ENCODE assay signal across 8 mouse cellular contexts in the genomic region with DNA sequence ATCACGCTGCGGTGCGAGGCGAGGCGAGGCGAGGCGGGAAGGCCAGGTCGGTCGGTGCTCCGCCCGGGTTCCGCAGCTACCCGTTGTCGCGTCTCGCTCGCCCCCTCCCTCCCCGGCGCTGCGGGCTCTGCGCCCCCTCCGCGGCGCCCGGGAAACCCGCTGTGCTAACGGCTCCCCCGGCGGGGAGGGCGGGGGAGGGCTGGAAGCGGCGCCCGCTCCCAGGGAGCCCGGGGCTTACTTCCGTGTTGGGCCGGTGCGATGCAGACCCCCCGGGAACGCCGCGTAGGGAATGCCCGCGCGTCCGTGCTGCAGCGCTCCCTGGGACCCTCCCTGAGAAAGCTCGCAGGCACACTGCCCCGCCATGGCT. TPM values are rescaled to one million over a fixed set of nuclear protein-coding genes. Genes with fewer than 3 reads are reported as not detected.
DNase-seq lines count a peak whose midpoint lies in the region; ATAC-seq and TF ChIP-seq lines count a peak whose summit lies in the region.

No protein-coding gene starts in this region.

- no peaks in the 10 kb centered on the region for H3K4me1 ChIP-seq in kidney, postnatal 0 days (replicated peaks; ENCODE audit: insufficient read depth, low read length)
- peaks cover 16% of the 10 kb centered on the region for H3K4me1 ChIP-seq in embryonic facial prominence, embryonic 10.5 days
- no peaks in the 10 kb centered on the region for H3K4me1 ChIP-seq in intestine, postnatal 0 days (replicated peaks; ENCODE audit: control insufficient read depth, insufficient read depth, low read length)
- no peaks in the 10 kb centered on the region for H3K4me1 ChIP-seq in midbrain, postnatal 0 days (ENCODE audit: insufficient read depth, low read length)

- TF ChIP-seq CTCF in kidney, postnatal 0 days (IDR thresholded peaks at IDR 0.05; ENCODE audit: low read depth), result no peak
- TF ChIP-seq CTCF in intestine, postnatal 0 days (IDR thresholded peaks at IDR 0.05; ENCODE audit: low read depth), result no peak
- TF ChIP-seq CTCF in midbrain, postnatal 0 days (IDR thresholded peaks at IDR 0.05), result no peak

- H3K4me3 ChIP-seq in kidney, postnatal 0 days (replicated peaks; ENCODE audit: low read depth, low read length), result peak overlapping the region; percentile 84
- peak overlapping the region; percentile 86 for H3K4me3 ChIP-seq in embryonic facial prominence, embryonic 10.5 days
- peak overlapping the region; percentile 98 for H3K4me3 ChIP-seq in intestine, postnatal 0 days (ENCODE audit: low read depth, low read length)
- H3K4me3 ChIP-seq in midbrain, postnatal 0 days (ENCODE audit: low read depth, low read length), result peak overlapping the region; percentile 97

- no peaks in the 10 kb centered on the region for H3K9me3 ChIP-seq in kidney, postnatal 0 days (replicated peaks; ENCODE audit: low read length)
- no peaks in the 10 kb centered on the region for H3K9me3 ChIP-seq in embryonic facial prominence, embryonic 10.5 days
- no peaks in the 10 kb centered on the region for H3K9me3 ChIP-seq in intestine, postnatal 0 days (ENCODE audit: control insufficient read depth)
- no peaks in the 10 kb centered on the region for H3K9me3 ChIP-seq in midbrain, postnatal 0 days (ENCODE audit: low read length)

- peak overlapping the region; percentile 63 for H3K4me2 ChIP-seq in kidney, postnatal 0 days (ENCODE audit: low read length)
- peak overlapping the region; percentile 75 for H3K4me2 ChIP-seq in intestine, postnatal 0 days (replicated peaks; ENCODE audit: low read depth)
- H3K4me2 ChIP-seq in midbrain, postnatal 0 days (ENCODE audit: low read depth, low read length, poor library complexity, severe bottlenecking), result peak overlapping the region; percentile 47

- H3K36me3 ChIP-seq in kidney, postnatal 0 days (ENCODE audit: insufficient read depth, low read length), result peaks cover 1% of the 10 kb centered on the region; the same call in 1 of the 2 replicates
- peaks cover 35% of the 10 kb centered on the region for H3K36me3 ChIP-seq in embryonic facial prominence, embryonic 10.5 days (replicated peaks)
- peaks cover 4% of the 10 kb centered on the region for H3K36me3 ChIP-seq in intestine, postnatal 0 days (ENCODE audit: control insufficient read depth, insufficient read depth)
- peaks cover 6% of the 10 kb centered on the region for H3K36me3 ChIP-seq in midbrain, postnatal 0 days (ENCODE audit: insufficient read depth, low read length)

- WGBS in kidney, postnatal 0 days, result 0% methylated on average over 26 of the region's 48 CpGs
- WGBS in embryonic facial prominence, embryonic 10.5 days, result 0% methylated on average over 47 of the region's 48 CpGs
- under 1% methylated on average over 41 of the region's 48 CpGs for WGBS in intestine, postnatal 0 days
- WGBS in midbrain, postnatal 0 days, result 2% methylated on average over 10 of the region's 48 CpGs

- peak overlapping the region; percentile 93 for H3K27ac ChIP-seq in kidney, postnatal 0 days
- H3K27ac ChIP-seq in embryonic facial prominence, embryonic 10.5 days (replicated peaks), result peak overlapping the region; percentile 100
- H3K27ac ChIP-seq in intestine, postnatal 0 days (ENCODE audit: low read depth, low read length), result peak overlapping the region; percentile 99
- peak overlapping the region; percentile 97 for H3K27ac ChIP-seq in midbrain, postnatal 0 days (ENCODE audit: low read depth, low read length)

- H3K9ac ChIP-seq in kidney, postnatal 0 days (ENCODE audit: low read depth, low read length), result peak overlapping the region; percentile 100
- H3K9ac ChIP-seq in intestine, postnatal 0 days (ENCODE audit: low read depth, low read length), result peak overlapping the region; percentile 99
- peak overlapping the region; percentile 100 for H3K9ac ChIP-seq in midbrain, postnatal 0 days (replicated peaks; ENCODE audit: low read length, poor library complexity, severe bottlenecking)

- peak; percentile 67 for ATAC-seq in kidney, postnatal 0 days (replicated peaks; ENCODE audit: low FRiP score, low read depth)
- ATAC-seq in intestine, postnatal 0 days, result peak; percentile 51
- peak; percentile 63; the same call in 1 of the 2 replicates for ATAC-seq in midbrain, postnatal 0 days (ENCODE audit: low FRiP score)

- DNase-seq in kidney, postnatal 0 days (ENCODE audit: low spot score), result no peak
- DNase-seq in kidney, postnatal 4 days, result no peak
- DNase-seq in embryonic facial prominence, embryonic 10.5 days (ENCODE audit: low spot score), result no peak
- DNase-seq in midbrain, postnatal 0 days (ENCODE audit: low spot score), result no peak
- DNase-seq in retina, postnatal 1 day, result no peak
- no peak for DNase-seq in frontal cortex, postnatal 25 days (ENCODE audit: low spot score in 2 of 2)
- DNase-seq in left cerebral cortex, adult 9 months (ENCODE audit: low spot score in 2 of 2), result no peak

- H3K27me3 ChIP-seq in kidney, postnatal 0 days (ENCODE audit: insufficient read depth, low read length), result no peaks in the 10 kb centered on the region
- H3K27me3 ChIP-seq in embryonic facial prominence, embryonic 10.5 days (replicated peaks; ENCODE audit: low read depth, poor library complexity, severe bottlenecking), result no peaks in the 10 kb centered on the region
- no peaks in the 10 kb centered on the region for H3K27me3 ChIP-seq in intestine, postnatal 0 days (replicated peaks; ENCODE audit: control insufficient read depth, insufficient read depth, low read length)
- H3K27me3 ChIP-seq in midbrain, postnatal 0 days (ENCODE audit: insufficient read depth, low read length), result no peaks in the 10 kb centered on the region

RNA-seq across cellular contexts. Expression of a gene that starts 0.4 kb away (rescaled TPM):
- 1,049 and 1,178 TPM in 2 replicates for polyA plus RNA-seq in kidney, postnatal 0 days (2015; fragmentation: Nextera tagmentation; extraction: Ambion mirVana)
- 2,126 and 2,130 TPM in 2 replicates for polyA plus RNA-seq in embryonic facial prominence, embryonic 10.5 days (2016; fragmentation: Nextera tagmentation; extraction: Ambion mirVana)
- polyA plus RNA-seq in intestine, postnatal 0 days (2015; fragmentation: Nextera tagmentation; extraction: Ambion mirVana), result 424 and 449 TPM in 2 replicates
- total RNA-seq in midbrain, postnatal 0 days (2014; rRNA removed), result 598 and 662 TPM in 2 replicates
- polyA plus RNA-seq in midbrain, postnatal 0 days (2015; fragmentation: Nextera tagmentation; extraction: Ambion mirVana), result 861 and 905 TPM in 2 replicates

RNA-seq across cellular contexts. Expression of a gene that starts 0.7 kb away (rescaled TPM):
- polyA plus RNA-seq in kidney, postnatal 0 days (2015; fragmentation: Nextera tagmentation; extraction: Ambion mirVana), result 19.3 and 20.5 TPM in 2 replicates
- 27.8 and 28.1 TPM in 2 replicates for polyA plus RNA-seq in embryonic facial prominence, embryonic 10.5 days (2016; fragmentation: Nextera tagmentation; extraction: Ambion mirVana)
- 13.2 and 14.0 TPM in 2 replicates for polyA plus RNA-seq in intestine, postnatal 0 days (2015; fragmentation: Nextera tagmentation; extraction: Ambion mirVana)
- total RNA-seq in midbrain, postnatal 0 days (2014; rRNA removed), result 13.9 and 20.3 TPM in 2 replicates
- 17.8 and 18.7 TPM in 2 replicates for polyA plus RNA-seq in midbrain, postnatal 0 days (2015; fragmentation: Nextera tagmentation; extraction: Ambion mirVana)

RNA-seq across cellular contexts. Expression of a gene that starts 17.7 kb away (rescaled TPM):
- polyA plus RNA-seq in kidney, postnatal 0 days (2015; fragmentation: Nextera tagmentation; extraction: Ambion mirVana), result 33.0 and 33.7 TPM in 2 replicates
- 23.8 and 24.4 TPM in 2 replicates for polyA plus RNA-seq in embryonic facial prominence, embryonic 10.5 days (2016; fragmentation: Nextera tagmentation; extraction: Ambion mirVana)
- 83.0 and 86.1 TPM in 2 replicates for polyA plus RNA-seq in intestine, postnatal 0 days (2015; fragmentation: Nextera tagmentation; extraction: Ambion mirVana)
- total RNA-seq in midbrain, postnatal 0 days (2014; rRNA removed), result 18.3 and 20.3 TPM in 2 replicates
- polyA plus RNA-seq in midbrain, postnatal 0 days (2015; fragmentation: Nextera tagmentation; extraction: Ambion mirVana), result 16.5 and 17.6 TPM in 2 replicates

RNA-seq across cellular contexts. Expression of a gene that starts 43.8 kb away (rescaled TPM):
- 0.52 and 0.55 TPM in 2 replicates for polyA plus RNA-seq in kidney, postnatal 0 days (2015; fragmentation: Nextera tagmentation; extraction: Ambion mirVana)
- polyA plus RNA-seq in embryonic facial prominence, embryonic 10.5 days (2016; fragmentation: Nextera tagmentation; extraction: Ambion mirVana), result 0.73 and 0.86 TPM in 2 replicates
- polyA plus RNA-seq in intestine, postnatal 0 days (2015; fragmentation: Nextera tagmentation; extraction: Ambion mirVana), result 0.55 and 0.71 TPM in 2 replicates
- 2.6 and 6.3 TPM in 2 replicates for total RNA-seq in midbrain, postnatal 0 days (2014; rRNA removed)
- polyA plus RNA-seq in midbrain, postnatal 0 days (2015; fragmentation: Nextera tagmentation; extraction: Ambion mirVana), result 1.5 and 1.8 TPM in 2 replicates
